Mouse (Mus musculus): ENCODE measurements around the gene Tmem81.
A peak's percentile ranks its signal among the peaks of the same experiment; 100 is the strongest.

Gene Tmem81

DNA sequence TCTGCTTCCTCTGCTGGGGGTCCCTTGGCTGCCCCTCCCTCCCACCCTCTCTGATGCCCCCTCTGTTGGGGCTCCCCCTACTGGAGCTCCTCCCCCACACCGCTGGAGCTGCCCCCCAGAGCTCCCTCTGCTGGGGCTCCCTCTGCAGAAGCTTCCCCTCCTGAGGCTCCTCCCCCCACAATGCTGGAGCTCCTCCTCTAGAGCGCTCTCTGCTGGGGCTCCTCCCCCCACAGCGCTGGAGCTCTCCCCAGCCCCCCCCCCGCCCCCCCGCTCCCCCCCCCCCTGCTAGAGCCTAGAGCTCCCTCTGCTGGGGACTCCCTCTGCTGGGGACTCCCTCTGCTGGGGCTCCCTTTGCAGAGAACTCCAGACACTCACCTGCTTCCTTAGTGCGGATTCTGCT, 14.7 kb downstream of the Tmem81 start:
- DNase-seq: peak; percentile 75

DNA sequence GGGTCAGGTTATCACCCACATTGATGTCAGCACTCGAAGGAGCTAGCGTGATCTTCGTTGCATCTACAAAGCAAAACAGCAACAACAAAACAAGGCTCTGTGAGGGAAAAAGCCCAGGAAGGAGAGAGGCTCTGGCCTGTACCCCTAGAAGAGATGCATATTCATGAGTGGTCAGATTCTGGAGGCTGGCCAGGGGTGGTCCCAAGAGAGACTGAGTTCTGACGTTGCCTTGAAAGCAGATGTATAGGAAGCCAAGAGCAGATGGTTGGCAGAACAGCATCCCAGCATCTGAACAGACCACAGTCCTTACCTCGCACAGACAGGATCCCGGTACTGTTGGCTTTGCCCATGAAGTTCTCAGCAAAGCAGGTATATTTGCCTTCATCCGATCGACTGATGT, 17.0 kb downstream of the Tmem81 start:
- DNase-seq: no peak

DNA sequence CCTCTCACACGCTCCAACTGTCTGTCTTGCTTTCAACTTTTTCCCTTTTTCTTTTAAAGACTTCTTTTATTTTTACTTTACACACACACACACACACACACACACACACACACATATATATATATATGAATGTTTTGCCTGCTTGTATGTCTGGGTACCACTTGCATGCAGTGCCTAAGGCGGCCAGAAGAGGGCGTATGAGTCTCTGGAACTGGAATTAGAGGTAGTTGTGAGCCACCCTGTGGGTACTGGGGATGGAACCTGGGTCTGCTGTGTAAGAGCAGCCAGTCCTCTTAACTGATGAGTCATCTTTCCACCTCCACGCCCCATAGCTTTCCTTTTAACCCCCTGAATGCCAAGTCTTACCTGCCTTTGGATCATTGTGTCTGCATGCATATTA, 17.9 kb downstream of the Tmem81 start:
- DNase-seq: peak; percentile 58

DNA sequence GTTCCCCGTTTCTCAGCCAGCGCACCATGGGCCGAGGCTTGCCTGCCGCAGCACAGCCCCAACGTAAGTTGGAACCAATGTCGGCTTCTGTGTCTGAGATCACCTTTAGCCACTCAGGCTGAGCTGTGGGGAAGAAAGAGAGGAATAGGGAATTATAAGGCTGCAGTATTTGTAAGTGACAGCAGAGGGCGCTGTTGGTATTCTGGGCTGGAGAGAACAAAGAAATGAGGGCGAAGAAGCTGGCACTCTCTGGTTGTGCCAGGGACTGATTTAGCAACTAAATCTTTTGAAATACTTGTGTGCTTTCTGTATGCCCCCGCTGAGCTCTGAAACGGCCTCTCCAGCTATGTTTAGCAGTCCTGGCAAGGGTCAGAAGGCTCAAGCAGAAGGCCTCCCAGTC, 19.8 kb downstream of the Tmem81 start:
- DNase-seq: peak; percentile 77

DNA sequence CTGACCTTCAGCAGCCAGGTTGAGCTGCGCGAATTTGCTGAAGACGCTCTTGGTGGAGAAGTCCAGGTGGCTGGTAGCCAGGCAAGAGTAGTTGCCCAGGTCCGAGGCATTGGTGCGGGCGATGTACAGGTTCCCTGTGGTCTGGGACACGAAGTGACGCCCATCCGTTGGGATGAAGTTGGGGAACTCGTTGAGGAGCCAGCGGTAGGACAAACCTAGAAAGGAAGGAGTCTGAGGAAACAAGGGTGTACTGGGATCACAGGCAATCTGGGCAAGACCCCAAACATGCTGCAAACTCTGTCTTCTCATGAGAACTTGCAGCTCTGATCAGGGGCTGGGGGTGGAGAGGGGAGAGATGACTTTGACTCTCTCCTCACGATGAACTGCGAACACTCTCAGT, 22.0 kb downstream of the Tmem81 start:
- DNase-seq: no peak

DNA sequence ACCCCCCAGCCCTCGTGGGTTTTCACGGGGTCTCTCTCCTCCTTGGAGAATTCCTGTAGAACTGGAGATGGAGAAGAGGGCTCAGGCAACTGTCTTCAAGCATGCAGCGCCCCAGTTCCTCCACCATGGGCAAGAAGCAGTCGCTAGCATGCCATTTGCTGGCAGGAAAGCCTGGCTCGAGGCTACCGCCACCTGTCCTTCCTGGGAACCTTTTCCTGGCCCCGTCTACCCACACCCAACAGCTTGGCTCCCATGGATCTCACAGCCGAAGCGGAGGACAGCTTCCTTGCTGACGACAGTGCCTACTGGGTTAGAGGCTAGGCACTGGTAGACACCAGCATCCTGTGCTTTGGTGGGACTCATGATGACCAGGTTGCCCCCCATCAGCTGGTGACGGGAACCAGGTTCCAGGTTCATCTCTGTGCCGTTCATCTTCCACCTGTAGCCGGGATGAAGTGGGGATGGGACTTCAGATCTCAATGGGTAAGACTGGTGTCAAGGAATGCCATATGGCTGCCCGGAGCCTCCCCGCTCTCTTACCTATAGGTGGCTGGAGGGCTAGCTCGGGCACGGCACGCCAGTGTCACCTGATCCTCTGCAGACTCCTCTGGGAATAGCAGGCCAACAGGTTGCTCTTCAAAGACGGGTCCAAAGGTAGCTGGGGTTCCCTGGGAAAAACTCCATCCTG, 22.8 kb downstream of the Tmem81 start:
- DNase-seq: no peak

DNA sequence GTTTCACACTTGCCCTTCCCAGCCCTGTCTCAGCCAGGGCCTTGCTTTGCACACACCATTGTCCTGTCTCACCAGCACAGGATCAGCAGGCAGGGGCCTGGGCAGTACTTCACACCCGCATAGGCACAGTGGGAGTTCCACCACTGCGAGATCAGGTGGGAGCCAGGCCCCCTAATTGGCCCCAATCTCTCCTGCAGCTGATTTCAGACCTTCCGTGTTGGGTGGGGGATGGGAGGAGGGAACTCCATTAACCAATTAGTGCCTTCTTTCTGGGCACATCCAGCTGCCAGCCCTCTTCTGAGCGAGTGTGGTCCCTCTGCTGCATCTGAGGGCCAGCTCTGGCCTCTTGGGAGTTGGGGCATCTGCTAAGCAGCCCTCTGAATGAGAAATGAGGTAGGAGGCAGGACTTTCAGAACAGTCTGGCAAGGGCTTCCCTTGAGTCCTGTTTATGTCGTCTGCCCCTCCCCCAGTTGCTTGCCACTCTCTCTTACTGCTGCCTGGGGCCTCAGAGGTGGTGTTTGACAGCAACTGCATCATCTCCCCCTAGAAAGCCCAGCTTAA, 24.7 kb downstream of the Tmem81 start:
- no peak for DNase-seq

DNA sequence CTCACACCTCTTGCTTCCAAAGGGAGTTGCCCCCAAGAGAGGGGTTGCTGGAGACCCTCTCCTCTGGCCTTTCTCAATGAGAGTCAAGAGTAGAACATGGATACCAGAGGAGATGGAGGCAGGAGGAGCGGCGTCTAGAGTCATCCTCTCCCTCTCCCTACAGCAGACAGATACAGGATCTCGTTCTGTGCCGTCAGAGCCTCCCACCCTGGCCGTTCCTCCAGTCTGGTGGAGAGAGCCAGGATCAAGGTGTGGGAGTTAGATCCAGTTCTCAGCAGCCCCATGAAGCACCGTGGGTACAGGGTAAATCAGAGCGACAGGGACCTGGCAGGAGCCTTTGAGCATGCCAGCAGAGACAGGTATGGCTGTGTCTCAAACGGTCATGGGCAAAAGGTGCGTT, 26.5 kb downstream of the Tmem81 start:
- no peak for DNase-seq

DNA sequence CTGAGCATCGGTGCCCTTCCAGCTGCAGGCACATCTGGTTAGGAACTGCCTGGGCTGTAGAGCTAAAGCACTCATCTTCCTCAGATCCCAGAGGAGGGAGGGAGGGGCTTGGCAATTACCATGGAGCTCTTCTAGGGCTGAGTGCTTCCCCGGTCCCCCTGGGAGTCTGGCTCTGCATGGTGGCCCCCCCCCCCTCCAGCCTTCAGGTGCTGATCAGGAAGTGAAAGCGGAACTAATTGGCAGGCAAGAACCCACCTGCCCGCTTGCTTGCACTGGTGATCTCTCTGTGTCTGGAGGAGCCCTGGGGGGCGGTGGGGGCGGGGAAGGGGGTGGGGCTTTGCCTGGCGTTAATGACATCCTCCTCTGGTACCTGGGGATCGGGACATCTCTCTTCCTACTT, 27.8 kb downstream of the Tmem81 start:
- no peak for DNase-seq

DNA sequence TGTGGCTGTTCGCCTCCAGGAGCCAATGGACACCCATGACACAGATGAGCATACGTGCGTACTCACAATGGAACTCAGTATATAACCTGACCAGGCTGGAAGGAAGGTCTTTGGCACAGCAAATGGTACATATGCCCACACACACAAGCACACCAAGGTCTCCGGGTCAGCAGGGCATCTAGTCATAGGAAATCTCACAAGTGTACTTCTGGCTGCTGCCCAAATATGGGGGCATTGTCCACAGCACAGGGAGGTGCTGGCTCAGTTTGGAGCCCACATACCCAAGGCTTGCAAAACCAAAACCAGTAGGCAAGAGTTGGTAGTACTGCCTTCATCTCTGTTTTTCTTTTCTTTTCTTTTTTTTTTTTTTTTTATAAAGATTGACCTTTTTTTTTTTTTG, 29.5 kb downstream of the Tmem81 start:
- no peak for DNase-seq

DNA sequence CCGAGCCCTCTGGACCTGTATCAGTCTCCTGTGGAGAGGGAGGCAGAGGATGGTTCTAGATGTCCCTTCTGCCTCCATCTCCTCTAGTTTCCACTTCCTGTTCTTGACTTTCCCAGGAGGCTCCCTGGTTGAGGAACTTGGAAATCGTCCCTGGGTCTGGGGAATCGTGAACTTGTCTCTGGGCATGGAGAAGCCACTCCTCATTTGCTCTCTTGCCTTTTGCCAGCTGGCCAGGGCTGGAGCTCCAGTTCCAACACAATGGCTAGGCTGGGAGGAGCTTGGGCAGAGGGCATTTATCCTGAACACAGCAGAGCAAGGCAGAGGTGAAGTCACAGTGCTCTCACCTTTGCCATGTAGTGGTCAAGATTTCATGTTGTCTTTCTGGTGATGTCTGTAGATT, 30.4 kb downstream of the Tmem81 start:
- DNase-seq: no peak

DNA sequence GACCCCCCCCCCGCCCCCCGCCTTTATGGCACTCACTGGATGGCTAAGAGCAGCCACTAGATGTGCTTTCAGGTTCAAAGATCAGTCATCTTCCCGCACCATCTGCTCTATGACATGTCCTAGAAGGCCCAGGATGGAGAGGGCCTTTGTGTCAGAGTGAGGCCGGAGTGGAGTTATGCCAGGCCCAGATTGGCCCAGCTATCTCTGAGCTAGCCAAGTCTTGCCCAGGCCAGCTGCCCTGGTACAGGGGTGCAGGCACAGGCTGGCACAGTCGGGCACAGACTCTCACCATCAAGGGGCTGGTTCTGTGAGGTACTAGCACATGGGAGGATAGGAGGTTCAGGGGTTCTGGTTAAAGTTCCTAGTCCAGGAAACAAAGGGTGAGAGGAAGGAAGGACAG, 31.7 kb downstream of the Tmem81 start:
- no peak for DNase-seq

DNA sequence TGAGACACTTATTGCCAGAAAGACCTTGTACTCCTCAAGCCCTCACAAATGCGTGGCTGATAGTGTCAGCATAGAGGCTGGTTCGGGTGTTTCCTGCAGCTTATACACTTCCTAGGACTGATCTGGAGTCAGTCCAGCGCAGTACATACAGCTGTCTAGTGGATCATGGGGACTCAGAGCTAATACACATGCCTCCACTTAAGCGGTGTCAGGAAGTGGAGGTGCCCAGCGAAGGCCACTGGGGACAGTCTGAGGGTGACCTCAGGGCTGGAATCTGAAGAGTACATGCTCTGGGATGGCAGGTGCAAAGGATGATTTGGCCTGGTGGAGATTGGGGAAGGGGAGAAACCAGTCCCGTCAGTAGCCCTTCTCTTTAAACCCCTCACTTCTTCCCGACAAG, 34.7 kb downstream of the Tmem81 start:
- no peak for DNase-seq

DNA sequence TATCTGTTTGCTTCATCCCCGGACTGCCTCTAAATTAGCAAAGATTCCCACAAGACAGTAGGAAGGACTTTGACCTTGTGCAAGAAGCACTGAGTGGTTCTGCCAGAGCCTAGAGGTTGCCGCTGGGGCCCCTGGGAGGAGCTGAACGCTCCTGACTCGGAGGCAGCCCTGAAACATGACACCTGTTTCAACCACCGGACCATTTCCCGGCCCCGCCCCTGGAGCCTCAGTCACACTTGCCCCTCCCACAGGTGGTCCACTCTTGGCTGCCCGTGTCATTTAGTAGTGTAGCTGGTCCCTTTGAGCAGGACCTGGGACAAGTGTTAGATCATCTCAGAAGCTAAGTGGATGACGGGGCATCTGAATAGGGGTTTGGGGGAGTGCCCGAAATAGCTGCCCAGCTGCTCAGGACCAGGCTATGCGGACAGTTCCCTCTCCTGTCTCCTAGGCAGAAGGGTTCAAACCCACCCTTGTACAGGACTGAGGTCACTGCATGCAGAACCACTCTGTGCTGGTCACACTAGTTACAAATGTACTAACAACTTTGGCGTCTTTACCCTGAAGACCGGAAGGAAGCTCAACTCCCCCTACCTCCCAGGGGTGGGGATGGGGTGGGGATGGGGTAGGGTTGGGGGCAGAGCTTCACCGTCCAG, 35.3 kb downstream of the Tmem81 start:
- peak; percentile 39 for DNase-seq

DNA sequence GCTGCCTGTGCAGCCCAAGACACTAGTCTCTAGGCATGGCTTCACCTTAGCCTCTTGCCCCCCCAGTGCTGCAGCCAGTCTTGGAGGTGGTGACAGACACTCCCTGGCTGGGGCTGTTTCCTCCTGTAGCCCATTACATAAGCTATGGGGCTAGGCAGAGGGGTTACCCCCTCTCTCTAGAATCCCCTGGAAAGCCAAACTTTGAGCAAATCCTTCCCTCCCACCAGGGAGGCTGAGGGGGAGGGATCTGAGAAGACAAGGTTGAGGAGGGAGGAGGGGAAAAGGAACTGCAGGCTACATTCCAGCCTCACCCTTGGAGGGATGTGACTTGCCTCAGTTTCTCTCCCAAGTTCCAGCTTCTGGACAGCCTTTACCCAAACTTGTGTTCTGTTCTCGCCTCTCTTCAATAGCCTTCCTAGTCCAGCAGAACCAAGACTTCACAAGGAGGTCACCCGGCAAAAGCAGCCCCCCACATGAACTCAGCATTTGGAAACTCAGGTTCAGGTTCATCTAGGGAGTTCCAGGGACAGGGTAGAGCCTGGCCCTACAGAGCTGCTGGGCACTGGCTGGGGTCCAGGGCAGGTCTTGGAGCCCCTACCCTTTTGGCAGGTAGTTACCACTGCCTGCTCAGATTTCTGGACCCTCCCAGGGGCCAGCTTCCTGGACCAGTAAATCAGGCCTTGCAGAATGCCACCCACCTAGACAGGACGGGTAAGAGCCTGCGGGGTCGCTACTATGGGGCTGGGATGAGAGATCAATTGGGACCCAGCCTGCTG, 36.0 kb downstream of the Tmem81 start:
- no peak for DNase-seq

DNA sequence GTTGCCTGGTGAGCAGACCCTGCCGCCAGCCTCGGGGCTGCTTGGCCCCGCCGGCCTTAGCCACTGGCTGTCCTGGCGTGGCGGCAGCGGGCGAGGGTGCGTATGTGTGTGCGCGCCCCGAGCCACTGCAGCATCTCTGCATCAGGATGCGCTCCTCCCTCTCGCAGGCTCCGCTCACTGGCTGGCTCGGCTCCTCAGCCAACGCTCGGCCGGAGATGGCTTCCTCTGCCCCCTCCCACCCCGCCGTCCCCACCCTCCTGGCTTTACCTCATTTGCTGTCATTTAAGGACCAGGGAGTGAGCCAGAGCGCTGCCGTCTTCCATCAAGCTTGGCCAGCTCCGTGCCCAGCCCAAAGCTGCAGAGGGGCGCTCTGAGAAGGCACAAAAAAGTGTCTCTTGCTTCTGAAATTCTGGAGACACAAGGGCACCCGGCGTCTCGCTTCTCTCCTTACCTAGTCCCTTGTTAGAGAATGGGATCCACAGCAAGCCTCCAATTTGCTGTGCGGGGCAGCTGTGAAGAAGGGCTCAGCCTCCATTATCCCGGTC, 36.8 kb downstream of the Tmem81 start, which contains the start of gene Cntn2:
Gene Cntn2 (minus strand): TSS at position 495 of the 545 bp plus-strand sequence.
- DNase-seq: no peak

DNA sequence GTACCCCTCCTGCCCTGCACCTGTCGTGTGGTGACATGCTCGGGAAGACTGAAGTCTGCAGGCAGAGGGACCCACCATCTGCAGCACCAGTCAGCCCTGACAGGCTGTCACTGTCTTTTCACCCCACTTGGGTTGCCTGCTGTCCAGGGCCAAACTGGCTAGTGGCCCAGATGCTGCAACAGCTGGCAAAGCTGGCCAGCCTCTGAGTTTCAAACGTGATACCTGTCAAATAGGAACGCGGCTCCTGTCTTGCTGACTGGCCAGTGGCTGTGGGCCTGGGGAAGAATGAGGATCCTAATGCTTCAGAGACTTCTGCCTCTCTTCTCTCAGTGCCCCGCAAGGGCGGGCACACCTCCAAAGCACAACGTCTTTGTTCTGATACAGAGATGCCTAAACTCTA, 37.8 kb downstream of the Tmem81 start:
- DNase-seq: no peak

DNA sequence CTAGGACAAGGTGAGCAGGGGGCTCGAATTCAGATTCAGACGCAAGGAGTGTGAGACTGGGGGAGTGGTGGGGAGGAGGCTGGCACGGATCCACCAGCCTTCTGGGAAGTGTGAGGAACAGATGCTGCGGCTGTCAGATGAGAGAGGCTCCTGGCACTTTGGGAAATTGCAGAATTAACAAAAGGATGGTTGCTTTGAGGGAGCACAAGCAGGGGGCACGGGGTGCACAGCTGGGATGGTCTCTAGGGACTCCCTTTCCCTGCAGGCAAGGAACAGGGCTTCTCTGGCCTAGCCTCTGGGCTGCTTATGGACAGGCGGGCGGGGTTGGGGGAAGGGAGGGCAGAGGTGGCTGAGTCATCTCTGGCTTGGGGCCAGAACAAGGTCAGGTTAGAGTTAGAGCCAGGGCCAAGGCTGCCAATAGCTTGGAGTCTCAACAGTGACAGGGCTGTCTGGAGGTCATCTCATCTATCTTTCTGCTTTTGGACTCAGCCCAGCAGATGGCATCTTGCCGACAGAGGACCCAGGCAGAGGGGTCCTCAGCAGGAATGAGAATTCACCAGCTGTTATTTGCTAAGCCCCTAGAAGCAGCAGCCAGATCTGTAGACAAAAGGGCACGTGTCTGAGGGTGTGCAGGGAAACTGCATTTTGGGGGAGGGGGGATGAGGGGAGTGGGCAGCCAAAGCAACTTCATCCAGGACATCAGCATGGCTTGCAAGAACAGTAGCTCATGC, 52.0 kb downstream of the Tmem81 start:
- peak; percentile 47 for DNase-seq
